Mouse (Mus musculus) intestine, embryonic 16.5 days (tissue): ENCODE results near the gene Otog. TPM values are rescaled to one million over a fixed set of nuclear protein-coding genes. Genes with fewer than 3 reads are reported as not detected.

Source experiments
- ATAC-seq: fragments of 200-750 bp; cut with Nextera tagmentation; 2 replicates; pipeline ENCODE4 v1.8.0; 2017; ENCODE audit warnings: moderate TSS enrichment, moderate library complexity
- H3K27ac ChIP-seq: fragments of 300-500 bp; sonication (generic); 2 replicates; pipeline ENCODE4 v1.5.1; 2014; ENCODE audit warnings: mild to moderate bottlenecking, low read length
- H3K27me3 ChIP-seq: fragments of 300-500 bp; sonication (generic); replicated peaks from 2 replicates; pipeline ENCODE4 v1.6.1; 2014; ENCODE audit warnings: low read length, control low read depth, mixed read lengths; ENCODE audit not compliant: control insufficient read depth, insufficient read depth
- H3K36me3 ChIP-seq: fragments of 300-500 bp; sonication (generic); 2 replicates; pipeline ENCODE4 v1.6.1; 2014; ENCODE audit warnings: low read length, control low read depth; ENCODE audit not compliant: control insufficient read depth, insufficient read depth
- H3K4me1 ChIP-seq: fragments of 300-500 bp; sonication (generic); 2 replicates; pipeline ENCODE4 v1.6.1; 2014; ENCODE audit warnings: low read length, control low read depth, mixed read lengths; ENCODE audit not compliant: control insufficient read depth, insufficient read depth
- H3K4me2 ChIP-seq: fragments of 300-500 bp; sonication (generic); 2 replicates; pipeline ENCODE4 v1.6.1; 2014; ENCODE audit warnings: low read depth, low read length, control low read depth
- H3K4me3 ChIP-seq: fragments of 300-500 bp; sonication (generic); 2 replicates; pipeline ENCODE4 v1.5.1; 2014; ENCODE audit warnings: mild to moderate bottlenecking, low read length
- H3K9ac ChIP-seq: fragments of 300-500 bp; sonication (generic); 2 replicates; pipeline ENCODE4 v1.6.1; 2014; ENCODE audit warnings: low read depth, low read length
- H3K9me3 ChIP-seq: fragments of 300-500 bp; sonication (generic); 2 replicates; pipeline ENCODE4 v1.6.1; 2016; ENCODE audit warnings: low read length, control low read depth; ENCODE audit not compliant: control insufficient read depth
- WGBS: fragments of 180-500 bp; shearing (Covaris S2); extraction: QIAGEN DNeasy Blood & Tissue Kit; methylation state at CpG from one replicate; pipeline ENCODE4 v1.1.7; 2014; 5-methylcytosine and 5-hydroxymethylcytosine counted together
- polyA plus RNA-seq: library from polyadenylated mRNA; unstranded; fragments of >200 nt; fragmentation: Nextera tagmentation; extraction: Ambion mirVana; gene quantifications from 2 replicates; pipeline ENCODE4 v1.2.1, GENCODE M21; 2015

The Otog gene
- polyA plus RNA-seq, 1 experiment from 2014 or later = not detected

DNA sequence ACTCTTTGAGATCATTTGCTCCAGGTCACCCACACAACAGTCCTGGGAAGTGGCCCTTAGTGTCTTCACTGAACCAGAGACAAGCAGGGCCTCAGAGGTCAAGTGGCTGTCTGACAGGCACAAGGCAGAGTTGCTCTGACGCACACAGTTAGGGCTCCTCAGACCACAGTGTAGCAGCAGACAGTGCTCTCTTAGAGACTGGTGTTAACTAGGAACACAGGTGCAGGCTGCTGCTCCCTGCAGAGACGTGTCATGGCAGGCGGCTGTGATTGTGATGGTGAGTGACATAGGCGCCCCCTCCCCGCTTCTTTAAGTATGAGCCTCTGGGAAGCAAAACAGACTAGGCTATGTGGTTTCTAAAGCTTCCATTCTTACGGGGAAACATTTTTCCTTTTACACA lies 55.5 kb downstream of the Otog start:
- no peaks in the 10 kb centered on the region for H3K27me3 ChIP-seq
- no peak overlapping the region for H3K4me2 ChIP-seq
- H3K4me1 ChIP-seq = no peaks in the 10 kb centered on the region
- no peak overlapping the region for H3K4me3 ChIP-seq
- no peaks in the 10 kb centered on the region for H3K9me3 ChIP-seq
- H3K9ac ChIP-seq = no peak overlapping the region
- WGBS = 53% methylated on average over 6 of the region's 6 CpGs
- no peaks in the 10 kb centered on the region for H3K36me3 ChIP-seq
- no peak for ATAC-seq
- no peak overlapping the region for H3K27ac ChIP-seq

DNA sequence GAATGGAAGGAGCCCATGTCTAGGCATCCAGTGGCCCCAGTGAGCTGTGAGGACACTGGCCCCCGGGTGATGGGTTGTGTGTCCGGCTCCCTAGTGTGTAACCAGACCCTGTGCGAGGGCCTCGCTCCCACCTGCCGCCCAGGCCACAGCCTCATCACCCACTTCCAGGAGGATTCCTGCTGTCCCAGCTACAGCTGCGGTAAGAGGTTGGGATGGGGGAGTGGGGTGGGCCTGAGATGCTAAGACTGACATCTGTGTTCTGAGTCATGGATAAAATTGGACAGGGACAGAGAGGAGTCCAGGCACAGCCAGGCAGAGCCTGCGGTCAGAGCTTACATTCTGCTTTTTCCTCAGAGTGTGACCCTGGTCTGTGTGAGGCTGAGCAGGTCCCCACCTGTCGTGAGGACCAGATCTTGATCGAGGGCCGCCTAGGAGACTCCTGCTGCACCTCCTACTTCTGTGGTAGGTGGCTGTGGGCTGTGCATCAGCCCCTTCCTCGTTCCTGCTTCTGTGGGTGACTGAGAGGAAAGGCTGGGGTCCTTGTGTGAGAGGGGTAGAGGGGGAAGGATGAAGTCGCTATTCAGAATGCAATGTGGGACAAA lies 60.3 kb downstream of the Otog start:
- no peak overlapping the region for H3K27ac ChIP-seq
- WGBS = 79% methylated on average over 12 of the region's 12 CpGs
- no peaks in the 10 kb centered on the region for H3K9me3 ChIP-seq
- ATAC-seq = no peak
- H3K36me3 ChIP-seq = no peaks in the 10 kb centered on the region
- no peak overlapping the region for H3K4me2 ChIP-seq
- no peak overlapping the region for H3K9ac ChIP-seq
- H3K4me3 ChIP-seq = no peak overlapping the region
- H3K27me3 ChIP-seq = no peaks in the 10 kb centered on the region
- no peaks in the 10 kb centered on the region for H3K4me1 ChIP-seq

DNA sequence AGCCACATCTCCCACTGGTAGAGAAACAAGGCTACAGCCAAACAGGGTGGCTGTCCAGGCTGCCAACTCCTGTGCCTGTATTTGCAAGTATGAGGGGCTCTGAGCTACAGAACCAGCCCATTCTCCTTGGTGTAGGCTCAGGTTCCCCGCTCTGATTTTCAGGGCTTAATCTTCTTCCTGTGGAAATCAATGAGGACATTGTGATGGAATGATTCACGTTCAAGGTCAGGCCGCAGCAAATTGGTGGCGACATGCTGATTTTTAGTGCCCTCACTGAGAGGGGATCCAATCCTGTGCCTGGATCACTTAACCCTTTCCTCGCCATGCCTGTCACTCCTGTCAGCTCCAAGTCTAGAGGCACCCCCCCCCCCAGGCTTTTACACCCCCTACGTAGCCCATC lies 72.7 kb downstream of the Otog start:
- H3K36me3 ChIP-seq = no peaks in the 10 kb centered on the region

DNA sequence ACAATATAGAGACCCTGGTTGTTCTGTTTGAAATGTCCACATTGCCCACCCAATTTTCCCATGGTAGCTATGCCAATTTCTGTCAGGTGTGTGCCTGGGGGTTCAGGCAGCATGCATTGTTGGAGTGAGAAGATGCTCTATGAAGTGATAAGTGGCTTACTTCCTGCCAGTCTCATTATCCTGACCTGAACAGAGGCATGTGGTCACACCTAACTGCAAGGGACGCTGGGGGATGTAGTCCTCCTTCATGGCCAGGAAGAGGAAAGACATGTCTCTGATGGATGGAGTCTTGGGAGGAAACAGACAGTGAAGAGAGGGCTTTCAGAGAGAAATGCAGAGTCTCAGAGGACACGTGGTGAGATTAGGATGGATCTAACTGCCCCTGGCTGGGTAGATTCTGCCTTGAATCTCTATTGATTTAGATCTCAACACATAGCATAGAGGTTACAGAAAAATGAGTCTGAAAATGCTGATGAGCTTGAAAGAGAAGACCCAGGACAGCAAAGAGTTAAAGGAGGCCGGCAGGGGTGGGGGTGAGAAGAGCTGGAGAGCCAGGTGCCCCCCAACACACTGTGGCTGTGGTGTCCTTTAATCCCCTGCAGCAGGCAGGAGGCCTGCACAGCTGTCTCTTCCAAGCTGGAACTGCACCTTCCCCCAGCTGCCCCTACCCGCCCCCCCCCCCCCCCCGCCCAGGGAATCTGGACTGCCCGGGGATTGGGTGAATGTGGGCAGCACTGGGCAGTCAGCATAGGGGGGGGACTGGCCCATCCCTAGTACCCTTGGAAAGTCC lies 73.6 kb downstream of the Otog start:
- Histone ChIP-seq H3K4me2 (no peak overlapping the region), H3K4me1 (no peaks in the 10 kb centered on the region), H3K9me3 (no peaks in the 10 kb centered on the region), H3K27ac (no peak overlapping the region), H3K4me3 (no peak overlapping the region), H3K9ac (no peak overlapping the region), H3K27me3 (no peaks in the 10 kb centered on the region), H3K36me3 (no peaks in the 10 kb centered on the region)
- 30% methylated on average over 3 of the region's 6 CpGs for WGBS
- ATAC-seq = no peak

More for the DNA sequence above, 72.7 kb downstream of the Otog start:
- no peak overlapping the region for H3K27ac ChIP-seq
- no peak overlapping the region for H3K9ac ChIP-seq
- H3K27me3 ChIP-seq = no peaks in the 10 kb centered on the region
- H3K4me3 ChIP-seq = no peak overlapping the region
- H3K4me2 ChIP-seq = no peak overlapping the region
- H3K9me3 ChIP-seq = no peaks in the 10 kb centered on the region
- ATAC-seq = no peak
- 54% methylated on average over 6 of the region's 6 CpGs for WGBS
- no peaks in the 10 kb centered on the region for H3K4me1 ChIP-seq

DNA sequence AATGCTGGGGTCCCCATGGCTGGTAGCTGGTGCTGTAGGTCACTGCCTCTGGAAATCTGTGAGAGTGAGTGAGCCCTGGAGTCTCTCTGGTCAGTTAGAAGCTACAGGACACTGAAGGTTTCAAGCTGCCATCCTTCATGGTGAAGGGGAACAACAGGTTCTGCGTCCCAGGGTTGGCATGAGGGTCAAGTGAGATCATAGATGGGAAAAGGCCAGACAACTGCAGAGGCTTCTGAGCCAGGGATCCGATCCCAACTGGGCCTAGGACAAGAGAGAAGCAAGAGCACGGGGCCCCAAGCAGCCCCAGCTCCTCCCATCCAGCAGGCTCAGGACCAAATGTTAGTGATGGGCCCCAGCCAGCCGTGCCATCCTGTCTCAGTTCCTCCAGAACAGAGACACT lies 74.9 kb downstream of the Otog start:
- no peak overlapping the region for H3K4me2 ChIP-seq
- no peak overlapping the region for H3K9ac ChIP-seq
- H3K4me1 ChIP-seq = no peaks in the 10 kb centered on the region
- no peak overlapping the region for H3K4me3 ChIP-seq
- no peaks in the 10 kb centered on the region for H3K27me3 ChIP-seq
- 68% methylated on average over 4 of the region's 4 CpGs for WGBS
- H3K9me3 ChIP-seq = no peaks in the 10 kb centered on the region
- ATAC-seq = no peak
- H3K36me3 ChIP-seq = no peaks in the 10 kb centered on the region
- H3K27ac ChIP-seq = no peak overlapping the region

DNA sequence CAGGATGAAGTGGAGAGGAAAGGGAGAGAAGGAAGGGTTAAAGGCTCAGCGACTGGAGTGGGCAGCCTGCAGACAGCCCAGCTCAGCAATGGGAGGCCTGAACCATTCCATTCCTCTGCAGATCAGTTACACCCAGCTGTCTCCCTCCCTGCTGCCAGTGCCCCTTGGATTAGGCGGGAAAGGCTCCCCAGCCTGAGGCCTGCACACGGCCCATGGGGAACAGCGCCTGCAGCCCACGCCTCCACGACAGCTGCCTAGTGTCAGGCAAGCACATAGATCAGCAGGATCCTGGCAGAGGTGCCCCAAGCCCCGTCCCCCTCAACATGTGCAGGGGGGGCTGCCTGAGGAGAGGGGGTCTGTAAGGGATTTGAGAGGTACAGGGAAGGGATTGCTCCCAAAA lies 76.2 kb downstream of the Otog start:
- ATAC-seq = peak; percentile 40; the same call in 1 of the 2 replicates
- Histone ChIP-seq H3K36me3 (no peaks in the 10 kb centered on the region), H3K27ac (no peak overlapping the region)

DNA sequence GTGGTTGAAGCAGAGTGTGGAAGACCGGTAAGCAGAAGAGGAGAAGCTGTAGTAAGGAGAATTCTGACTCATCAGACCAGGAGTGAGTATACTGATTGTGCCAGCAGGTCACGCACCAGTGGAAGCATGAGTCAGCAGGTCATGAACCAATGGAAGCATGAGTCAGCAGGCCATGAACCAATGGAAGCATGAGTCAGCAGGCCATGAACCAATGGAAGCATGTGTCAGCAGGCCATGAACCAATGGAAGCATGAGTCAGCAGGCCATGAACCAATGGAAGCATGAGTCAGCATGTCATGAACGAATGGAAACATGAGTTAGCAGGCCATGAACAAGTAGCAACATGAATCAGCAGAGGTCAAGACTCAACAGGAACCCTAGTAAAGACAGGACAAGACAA lies 80.5 kb downstream of the Otog start:
- no peak for ATAC-seq
- Histone ChIP-seq H3K4me2 (no peak overlapping the region), H3K4me3 (no peak overlapping the region), H3K9ac (no peak overlapping the region), H3K9me3 (no peaks in the 10 kb centered on the region), H3K36me3 (no peaks in the 10 kb centered on the region), H3K4me1 (no peaks in the 10 kb centered on the region), H3K27ac (no peak overlapping the region), H3K27me3 (no peaks in the 10 kb centered on the region)
- WGBS = 83% methylated on average over 3 of the region's 3 CpGs

More for the DNA sequence above, 76.2 kb downstream of the Otog start:
- Histone ChIP-seq H3K9me3 (no peaks in the 10 kb centered on the region), H3K4me3 (no peak overlapping the region), H3K4me1 (no peaks in the 10 kb centered on the region), H3K27me3 (no peaks in the 10 kb centered on the region), H3K4me2 (no peak overlapping the region), H3K9ac (no peak overlapping the region)
- 5% methylated on average over 7 of the region's 7 CpGs for WGBS

DNA sequence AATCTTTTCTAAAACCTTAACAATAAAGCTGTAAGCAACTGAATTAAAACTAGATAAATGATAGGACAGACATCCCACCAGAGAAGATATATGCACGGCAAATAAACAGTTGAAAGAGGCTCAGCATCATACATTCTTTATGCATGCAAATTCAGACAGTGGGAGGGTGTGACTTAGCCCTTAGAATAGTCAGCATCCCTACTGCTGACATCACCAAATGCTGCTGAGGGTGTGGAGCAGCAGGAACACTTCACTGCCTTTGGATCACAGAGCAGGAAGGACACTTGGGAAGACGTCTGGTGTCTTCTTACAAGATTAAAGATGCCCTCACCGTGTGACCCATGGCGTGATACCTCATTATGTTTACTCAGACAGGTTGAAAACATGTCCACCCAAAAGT lies 87.1 kb downstream of the Otog start:
- 58% methylated on average over 4 of the region's 4 CpGs for WGBS
- H3K27ac ChIP-seq = no peak overlapping the region
- H3K9me3 ChIP-seq = no peaks in the 10 kb centered on the region

DNA sequence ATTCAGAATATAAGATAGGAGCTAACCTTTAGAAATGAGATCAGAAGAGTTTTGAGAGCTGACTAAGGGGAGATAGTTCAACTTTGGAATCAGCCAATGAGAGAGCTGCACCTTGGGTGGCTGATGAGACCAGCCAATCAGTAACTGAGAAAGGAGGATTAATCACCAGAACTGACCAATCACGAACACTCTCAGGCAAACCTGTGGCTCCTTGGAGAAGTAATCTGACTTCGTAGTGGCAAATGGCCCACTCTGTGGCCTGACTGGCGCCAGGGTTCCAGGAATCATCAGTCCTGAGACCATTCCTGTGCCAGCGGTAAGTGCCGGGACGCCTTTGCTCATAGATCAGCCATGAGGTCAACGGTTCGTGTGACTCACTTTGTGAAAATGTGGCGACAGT lies 96.6 kb downstream of the Otog start:
- 91% methylated on average over 9 of the region's 9 CpGs for WGBS
- no peaks in the 10 kb centered on the region for H3K4me1 ChIP-seq
- H3K9me3 ChIP-seq = no peaks in the 10 kb centered on the region
- no peaks in the 10 kb centered on the region for H3K36me3 ChIP-seq
- H3K4me2 ChIP-seq = no peak overlapping the region
- H3K27ac ChIP-seq = no peak overlapping the region
- H3K9ac ChIP-seq = no peak overlapping the region
- ATAC-seq = no peak
- H3K4me3 ChIP-seq = no peak overlapping the region
- H3K27me3 ChIP-seq = no peaks in the 10 kb centered on the region

More for the DNA sequence above, 87.1 kb downstream of the Otog start:
- Histone ChIP-seq H3K36me3 (no peaks in the 10 kb centered on the region), H3K9ac (no peak overlapping the region), H3K4me2 (no peak overlapping the region), H3K4me1 (no peaks in the 10 kb centered on the region), H3K4me3 (no peak overlapping the region), H3K27me3 (no peaks in the 10 kb centered on the region)
- ATAC-seq = no peak
